Mouse (Mus musculus) megakaryocyte, embryonic 14.5 days (primary cell): Measurements from ENCODE around the gene Mrvi1. TPM values are rescaled to one million over a fixed set of nuclear protein-coding genes. Genes with fewer than 3 reads are reported as not detected.

ENCODE experiments used
- H3K27me3 ChIP-seq: replicated peaks from 2 replicates; pipeline ENCODE3; 2012; ENCODE audit warnings: inconsistent platforms
- H3K36me3 ChIP-seq: replicated peaks from 2 replicates; pipeline ENCODE3; 2012; ENCODE audit warnings: low read length, inconsistent platforms, mixed read lengths
- H3K4me1 ChIP-seq: 2 replicates; pipeline ENCODE4 v1.6.1; 2012; ENCODE audit warnings: inconsistent platforms
- H3K4me3 ChIP-seq: replicated peaks from 2 replicates; pipeline ENCODE3; 2012; ENCODE audit warnings: moderate library complexity, mild to moderate bottlenecking, inconsistent platforms
- H3K9me3 ChIP-seq: 2 replicates; pipeline ENCODE4 v1.6.1; 2012; ENCODE audit warnings: inconsistent platforms
- FLI1 ChIP-seq: IDR thresholded peaks from 2 replicates; pipeline ENCODE4 v1.6.1; 2012; ENCODE audit warnings: low read length, inconsistent platforms, mixed read lengths
- GATA1 ChIP-seq: IDR thresholded peaks from 3 replicates; pipeline ENCODE4 v1.6.1; 2012; ENCODE audit warnings: mixed read lengths, low read length, inconsistent platforms, borderline replicate concordance
- polyA plus RNA-seq: library from polyadenylated mRNA; stranded (reverse); fragments of >175 nt; gene quantifications from 2 replicates; pipeline ENCODE4 v1.2.3, GENCODE M21; 2012; ENCODE audit warnings: low replicate concordance; ENCODE audit not compliant: insufficient read depth

The Mrvi1 gene
- polyA plus RNA-seq, 1 experiment = 149 TPM

DNA sequence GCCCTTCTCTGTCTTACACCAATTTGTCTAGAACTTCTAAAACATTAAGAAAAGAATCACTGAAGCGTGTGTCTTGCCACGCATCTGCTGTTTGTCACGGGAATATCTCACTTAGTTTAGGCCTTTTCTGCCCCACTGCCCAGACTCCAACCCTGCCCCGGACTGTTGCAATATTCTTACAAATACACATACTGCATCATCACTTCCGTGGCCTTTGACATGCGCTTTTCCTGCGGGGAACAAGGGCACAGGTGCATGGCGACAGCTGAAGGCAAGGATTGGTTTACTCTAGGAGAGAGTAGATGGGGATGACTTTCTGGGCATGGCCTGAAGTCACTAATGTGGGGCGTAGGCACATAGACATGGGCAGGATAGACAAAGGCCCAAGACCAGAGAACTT lies 87.6 kb downstream of the Mrvi1 start:
- Histone ChIP-seq H3K9me3 (no peaks in the 10 kb centered on the region), H3K27me3 (no peaks in the 10 kb centered on the region), H3K36me3 (peaks cover 100% of the 10 kb centered on the region), H3K4me1 (peaks cover 72% of the 10 kb centered on the region), H3K4me3 (no peak overlapping the region)
- TF ChIP-seq GATA1 = no peak
- no peak for TF ChIP-seq FLI1

DNA sequence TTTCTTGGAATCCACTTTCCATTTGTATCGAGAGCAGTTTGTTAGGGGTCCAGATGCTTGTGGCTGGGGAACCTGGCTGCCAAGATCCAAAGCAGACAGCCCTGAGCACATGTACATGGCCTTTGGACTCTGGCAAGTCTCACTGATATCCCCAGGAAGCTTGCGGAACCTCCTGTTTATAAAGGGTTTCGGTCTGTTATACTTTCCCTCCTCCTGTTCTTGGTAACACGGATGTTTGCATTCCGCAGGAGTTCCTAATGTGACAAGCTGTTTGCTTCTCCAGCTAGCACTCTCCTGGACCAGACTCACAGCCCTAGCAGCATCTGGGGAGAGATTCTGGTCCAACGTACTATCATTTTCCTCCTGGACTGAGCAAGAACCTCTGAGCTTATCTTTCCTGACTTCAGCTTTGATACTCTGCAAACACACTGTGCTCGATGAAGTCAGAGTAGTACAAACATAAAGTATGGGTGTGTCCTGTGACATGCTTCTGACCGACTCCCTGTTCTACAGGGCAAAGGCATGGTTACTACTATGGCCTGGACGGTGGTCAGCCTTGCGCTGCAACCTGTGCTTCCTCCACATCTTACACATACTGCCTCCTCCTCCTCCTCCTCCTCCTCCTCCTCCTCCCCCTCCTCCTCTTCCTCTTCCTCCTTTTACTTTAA lies 88.2 kb downstream of the Mrvi1 start:
- Histone ChIP-seq H3K9me3 (no peaks in the 10 kb centered on the region), H3K4me3 (peak overlapping the region; percentile 60), H3K4me1 (peaks cover 66% of the 10 kb centered on the region), H3K27me3 (no peaks in the 10 kb centered on the region), H3K36me3 (peaks cover 99% of the 10 kb centered on the region)
- TF ChIP-seq FLI1 (no peak), GATA1 (no peak)

DNA sequence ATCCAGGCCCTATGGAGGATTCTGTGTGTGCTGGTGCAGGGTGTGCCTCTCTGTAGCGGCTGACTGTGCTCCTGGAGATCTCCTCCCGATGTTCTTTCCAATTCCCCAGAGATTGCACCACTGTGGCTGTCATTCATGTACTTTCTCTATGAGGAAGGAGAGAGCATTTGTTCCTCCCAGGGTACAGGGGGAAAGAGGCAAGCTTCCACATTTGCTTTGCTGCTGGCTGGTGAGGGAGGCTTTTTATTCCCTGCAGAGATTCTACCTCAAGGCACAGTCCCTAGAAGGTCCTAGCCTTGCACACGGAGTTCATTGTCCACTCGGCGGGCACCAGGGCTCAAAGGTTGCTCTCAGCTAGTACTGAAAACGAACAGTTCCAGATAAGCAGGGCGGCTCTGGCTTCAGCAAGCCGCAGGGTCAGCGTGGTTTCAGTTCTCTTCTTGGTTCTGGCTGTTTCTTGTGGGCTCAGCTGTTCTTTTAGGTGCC lies 90.7 kb downstream of the Mrvi1 start:
- H3K9me3 ChIP-seq = no peaks in the 10 kb centered on the region
- H3K36me3 ChIP-seq = peaks cover 99% of the 10 kb centered on the region
- peaks cover 63% of the 10 kb centered on the region for H3K4me1 ChIP-seq
- H3K27me3 ChIP-seq = no peaks in the 10 kb centered on the region
- TF ChIP-seq FLI1 (no peak), GATA1 (no peak)
- H3K4me3 ChIP-seq = no peak overlapping the region

DNA sequence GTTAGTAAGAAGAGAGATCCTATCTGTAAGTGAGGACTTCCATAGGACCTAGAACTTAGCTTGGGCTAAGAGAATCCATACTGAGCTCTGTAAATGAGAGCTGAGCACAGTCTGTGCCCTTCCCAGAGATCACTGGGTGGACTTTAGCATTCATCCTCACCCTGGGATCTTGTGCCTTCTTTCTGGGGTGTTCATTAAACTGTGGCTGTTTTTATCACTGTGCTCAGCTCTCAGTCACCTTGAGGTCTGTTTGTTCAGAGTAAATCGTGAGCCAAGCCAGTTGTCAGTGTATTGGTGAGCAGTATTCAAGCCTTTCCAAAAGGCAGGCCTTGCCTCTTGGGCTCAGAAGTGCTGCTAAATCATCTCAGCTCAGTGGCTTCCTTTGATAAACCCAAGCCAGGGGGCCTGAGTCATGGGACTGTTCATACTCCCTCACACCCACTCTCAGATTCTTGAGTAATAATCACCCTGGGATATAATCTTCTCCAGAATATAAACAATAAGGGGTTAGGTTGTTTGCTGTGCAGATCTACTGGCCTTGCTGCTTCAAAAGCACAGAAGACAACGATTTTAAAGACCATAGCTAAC lies 100.4 kb downstream of the Mrvi1 start:
- peaks cover 95% of the 10 kb centered on the region for H3K4me1 ChIP-seq
- no peaks in the 10 kb centered on the region for H3K9me3 ChIP-seq
- H3K27me3 ChIP-seq = no peaks in the 10 kb centered on the region
- no peak for TF ChIP-seq FLI1
- no peak for TF ChIP-seq GATA1
- H3K4me3 ChIP-seq = no peak overlapping the region
- peaks cover 100% of the 10 kb centered on the region for H3K36me3 ChIP-seq

DNA sequence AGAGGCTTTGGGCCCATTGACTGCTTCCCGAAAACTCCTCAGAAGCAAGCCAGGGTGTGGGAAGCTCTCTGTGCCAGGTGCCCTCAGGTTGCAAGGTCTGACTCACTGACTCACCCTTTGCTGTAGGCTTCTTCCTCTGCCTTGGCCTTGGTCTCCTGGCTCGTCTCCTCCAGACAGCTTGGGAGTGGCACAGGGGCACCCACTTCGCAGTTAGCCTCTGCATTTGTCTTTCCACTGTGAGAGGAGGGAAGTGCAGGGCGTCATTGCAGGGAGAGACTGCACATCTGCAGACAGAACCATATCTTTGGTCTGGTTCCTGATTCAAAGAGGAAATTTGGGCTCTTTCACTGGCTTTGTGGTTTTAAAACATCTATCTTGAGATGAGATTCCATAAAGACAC lies 104.2 kb downstream of the Mrvi1 start:
- TF ChIP-seq FLI1 (no peak), GATA1 (no peak)
- no peaks in the 10 kb centered on the region for H3K9me3 ChIP-seq
- H3K4me3 ChIP-seq = peak overlapping the region; percentile 7
- H3K36me3 ChIP-seq = peaks cover 95% of the 10 kb centered on the region
- peaks cover 90% of the 10 kb centered on the region for H3K4me1 ChIP-seq
- H3K27me3 ChIP-seq = no peaks in the 10 kb centered on the region

DNA sequence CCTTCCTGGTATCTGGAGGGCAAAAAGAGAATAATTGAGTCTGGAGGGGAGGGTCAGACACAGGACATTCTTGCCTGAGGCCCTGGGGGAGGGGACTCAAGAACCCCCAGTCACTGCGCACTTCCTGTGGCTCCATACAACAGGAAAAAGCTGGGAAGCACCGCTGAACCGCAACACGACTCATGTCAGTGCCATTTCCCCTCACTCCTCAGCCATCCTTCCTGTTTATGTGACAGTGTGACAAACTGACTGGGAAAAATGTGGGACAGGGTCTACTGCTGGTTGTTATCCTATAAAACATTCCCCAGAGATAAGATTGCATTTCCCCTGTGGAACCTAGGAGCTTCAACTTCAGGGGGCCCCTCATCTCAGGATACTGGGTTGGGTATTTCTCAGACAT lies 105.3 kb downstream of the Mrvi1 start:
- TF ChIP-seq FLI1 (peak; percentile 81), GATA1 (no peak; the same call in 2 of the 3 replicates)
- H3K4me1 ChIP-seq = peaks cover 79% of the 10 kb centered on the region
- no peaks in the 10 kb centered on the region for H3K9me3 ChIP-seq
- peak overlapping the region; percentile 26 for H3K4me3 ChIP-seq
- no peaks in the 10 kb centered on the region for H3K27me3 ChIP-seq
- peaks cover 95% of the 10 kb centered on the region for H3K36me3 ChIP-seq

DNA sequence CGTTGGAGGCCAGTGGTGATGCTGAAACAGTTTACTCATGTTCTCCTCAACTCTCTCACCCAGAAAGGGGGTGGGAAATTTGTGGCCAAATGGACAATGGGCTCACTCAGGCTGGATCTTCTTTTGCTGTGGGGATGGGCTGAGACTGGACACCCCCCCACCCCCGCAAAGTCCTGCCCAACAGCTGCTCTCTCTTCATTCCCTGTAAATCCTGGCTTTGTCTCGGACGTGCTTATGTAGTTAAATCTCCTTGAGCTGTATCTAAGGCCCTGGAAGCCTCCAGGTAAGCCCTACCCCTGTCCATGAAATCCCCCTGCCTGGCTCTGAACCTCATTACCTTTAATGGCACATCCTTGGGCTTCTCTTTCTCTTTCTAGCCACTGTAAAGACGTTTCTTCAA lies 113.5 kb downstream of the Mrvi1 start:
- peaks cover 3% of the 10 kb centered on the region; the same call in 1 of the 2 replicates for H3K9me3 ChIP-seq
- no peaks in the 10 kb centered on the region for H3K27me3 ChIP-seq
- H3K4me3 ChIP-seq = no peak overlapping the region
- H3K4me1 ChIP-seq = peaks cover 29% of the 10 kb centered on the region
- no peak for TF ChIP-seq GATA1
- no peak for TF ChIP-seq FLI1
- peaks cover 71% of the 10 kb centered on the region for H3K36me3 ChIP-seq

DNA sequence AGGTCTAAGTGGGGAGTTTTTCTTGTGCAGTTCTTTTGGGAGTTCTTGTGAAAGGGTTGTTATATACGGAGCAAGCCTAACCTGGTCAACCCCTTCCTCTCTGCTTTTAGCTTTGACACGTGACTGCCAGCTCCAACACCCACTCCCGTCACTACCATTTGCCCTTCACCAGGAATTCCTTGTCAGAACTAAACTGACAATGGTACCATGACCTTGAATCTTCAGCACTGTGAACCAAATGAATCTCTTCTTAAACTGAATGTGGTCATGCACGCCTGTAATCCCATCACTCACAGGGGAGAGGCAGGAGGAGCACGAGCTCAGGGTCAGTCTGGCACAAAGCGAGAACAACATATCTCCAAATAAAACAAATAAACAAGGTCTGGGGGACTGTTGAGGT lies 115.1 kb downstream of the Mrvi1 start:
- Histone ChIP-seq H3K36me3 (peaks cover 58% of the 10 kb centered on the region), H3K27me3 (no peaks in the 10 kb centered on the region), H3K4me3 (no peak overlapping the region), H3K4me1 (peaks cover 43% of the 10 kb centered on the region), H3K9me3 (peaks cover 3% of the 10 kb centered on the region; the same call in 1 of the 2 replicates)
- TF ChIP-seq FLI1 (no peak), GATA1 (no peak)

DNA sequence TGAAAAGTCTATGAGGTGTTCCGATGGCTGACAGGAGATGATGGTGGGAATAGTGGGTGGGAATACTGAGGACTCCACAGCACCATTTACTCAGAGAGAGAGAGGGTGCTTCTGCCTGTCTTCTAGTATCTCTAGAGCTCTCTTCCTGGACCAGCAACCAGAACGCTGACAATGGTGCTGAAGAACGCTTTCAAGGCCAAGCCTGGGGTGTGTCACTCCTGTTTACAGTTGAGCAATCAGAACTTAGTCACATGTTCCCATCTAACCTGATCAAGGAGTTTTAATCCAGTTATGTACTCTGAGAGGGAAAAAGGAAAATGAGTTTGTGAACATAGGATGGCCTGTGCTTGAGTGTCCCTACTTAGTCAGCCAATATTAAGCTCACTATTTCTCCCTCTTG lies 116.2 kb downstream of the Mrvi1 start:
- Histone ChIP-seq H3K4me1 (peaks cover 44% of the 10 kb centered on the region), H3K4me3 (no peak overlapping the region), H3K36me3 (peaks cover 47% of the 10 kb centered on the region), H3K9me3 (peaks cover 3% of the 10 kb centered on the region; the same call in 1 of the 2 replicates), H3K27me3 (no peaks in the 10 kb centered on the region)
- TF ChIP-seq GATA1 = no peak
- no peak for TF ChIP-seq FLI1

DNA sequence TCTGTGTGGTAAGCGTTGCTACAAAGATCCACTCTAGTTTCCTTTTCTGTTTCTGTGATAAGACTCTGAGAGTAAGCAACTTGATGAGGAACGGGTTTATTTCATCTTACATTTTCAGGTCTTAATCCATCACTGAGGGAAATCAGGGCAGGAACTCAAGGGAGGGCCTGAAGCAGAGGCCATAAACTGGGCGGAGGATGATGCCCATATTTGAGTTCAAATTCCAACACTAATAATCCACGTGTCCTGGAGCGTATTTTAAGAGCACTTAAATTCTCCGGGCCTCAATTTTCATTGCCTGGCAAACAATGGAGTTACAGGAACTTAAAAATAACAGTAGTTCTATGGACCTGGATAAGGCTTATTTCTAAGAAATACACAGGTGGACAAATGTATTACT lies 116.7 kb downstream of the Mrvi1 start:
- Histone ChIP-seq H3K4me3 (no peak overlapping the region), H3K36me3 (peaks cover 42% of the 10 kb centered on the region), H3K4me1 (peaks cover 44% of the 10 kb centered on the region), H3K9me3 (peaks cover 3% of the 10 kb centered on the region; the same call in 1 of the 2 replicates), H3K27me3 (no peaks in the 10 kb centered on the region)
- no peak for TF ChIP-seq GATA1
